Mouse (Mus musculus) myocyte (in vitro differentiated cells): ENCODE measurements at regions not wholly inside any gene's neighbourhood (a gene's known extent, or its start where the extent isn't known, plus 50 kb on each side); places are given as distances from the start of the nearest gene placed in this dataset.
"Not testable (repeated sequence)": the region's sequence is repeated elsewhere in the genome, so short reads cannot be mapped to it uniquely, and the experiment has no call there.

Experiments used
- H3K27me3 ChIP-seq: one replicate; pipeline ENCODE4 v1.6.1; 2011; ENCODE audit not compliant: control insufficient read depth, insufficient read depth, insufficient read length
- H3K36me3 ChIP-seq: one replicate; pipeline ENCODE4 v1.6.1; 2011; ENCODE audit not compliant: control insufficient read depth, insufficient read depth
- H3K4me2 ChIP-seq: one replicate; pipeline ENCODE4 v1.6.1; 2011; ENCODE audit warnings: low read depth, control low read depth
- H3K4me3 ChIP-seq: one replicate; pipeline ENCODE4 v1.5.1; 2011; ENCODE audit warnings: mild to moderate bottlenecking, control low read depth, moderate library complexity
- H3K79me2 ChIP-seq: one replicate; pipeline ENCODE4 v1.6.1; 2011; ENCODE audit not compliant: control insufficient read depth, insufficient read depth
- H3ac ChIP-seq: one replicate; pipeline ENCODE4 v1.6.1; 2011; ENCODE audit not compliant: control insufficient read depth, insufficient read length
- CEBPB ChIP-seq: IDR thresholded peaks from 2 replicates; pipeline ENCODE4 v1.6.1; 2011; ENCODE audit warnings: mild to moderate bottlenecking, moderate library complexity; ENCODE audit not compliant: poor library complexity, insufficient read depth, severe bottlenecking
- E2F4 ChIP-seq: IDR thresholded peaks from one replicate; pipeline ENCODE4 v1.6.1; 2011; ENCODE audit warnings: mild to moderate bottlenecking, control low read depth, moderate library complexity; ENCODE audit not compliant: insufficient read depth
- MAX ChIP-seq: IDR thresholded peaks from one replicate; pipeline ENCODE4 v1.6.1; 2011; ENCODE audit warnings: low read depth, mild to moderate bottlenecking, control low read depth
- MYOD1 ChIP-seq, 3 experiments: IDR thresholded peaks; one replicate each; pipeline ENCODE4 v1.6.1; 2011; ENCODE audit warnings: control low read depth in 2 of 3, low read depth in 2 of 3, mild to moderate bottlenecking in 2 of 3, moderate library complexity in 1 of 3; ENCODE audit not compliant: insufficient read length in 2 of 3, control insufficient read depth in 1 of 3
- MYOG ChIP-seq, 3 experiments: IDR thresholded peaks; one replicate each; pipeline ENCODE4 v1.6.1; 2011; ENCODE audit warnings: control low read depth in 2 of 3, low read depth in 2 of 3, mild to moderate bottlenecking in 2 of 3; ENCODE audit not compliant: insufficient read length in 2 of 3, control insufficient read depth in 1 of 3, insufficient read depth in 1 of 3
- POLR2A ChIP-seq: IDR thresholded peaks from one replicate; pipeline ENCODE4 v1.6.1; 2011; ENCODE audit warnings: low read depth, mild to moderate bottlenecking, control low read depth, moderate library complexity; ENCODE audit not compliant: insufficient read length
- POLR2AphosphoS2 ChIP-seq: IDR thresholded peaks from one replicate; pipeline ENCODE4 v1.6.1; 2011; ENCODE audit warnings: low read depth, control low read depth; ENCODE audit not compliant: insufficient read length
- REST ChIP-seq: IDR thresholded peaks from one replicate; pipeline ENCODE4 v1.6.1; 2011; ENCODE audit warnings: mild to moderate bottlenecking, control low read depth, moderate library complexity; ENCODE audit not compliant: insufficient read depth, insufficient read length
- SRF ChIP-seq: IDR thresholded peaks from one replicate; pipeline ENCODE4 v1.6.1; 2011; ENCODE audit warnings: low read depth; ENCODE audit not compliant: control insufficient read depth, insufficient read length
- TCF12 ChIP-seq: IDR thresholded peaks from one replicate; pipeline ENCODE4 v1.6.1; 2011; ENCODE audit warnings: mild to moderate bottlenecking, control low read depth; ENCODE audit not compliant: poor library complexity, insufficient read depth, severe bottlenecking
- TCF3 ChIP-seq: IDR thresholded peaks from one replicate; pipeline ENCODE4 v1.6.1; 2011; ENCODE audit warnings: low read depth, control low read depth; ENCODE audit not compliant: insufficient read length
- USF1 ChIP-seq: IDR thresholded peaks from one replicate; pipeline ENCODE4 v1.6.1; 2011; ENCODE audit warnings: low read depth, mild to moderate bottlenecking, control low read depth, moderate library complexity

DNA sequence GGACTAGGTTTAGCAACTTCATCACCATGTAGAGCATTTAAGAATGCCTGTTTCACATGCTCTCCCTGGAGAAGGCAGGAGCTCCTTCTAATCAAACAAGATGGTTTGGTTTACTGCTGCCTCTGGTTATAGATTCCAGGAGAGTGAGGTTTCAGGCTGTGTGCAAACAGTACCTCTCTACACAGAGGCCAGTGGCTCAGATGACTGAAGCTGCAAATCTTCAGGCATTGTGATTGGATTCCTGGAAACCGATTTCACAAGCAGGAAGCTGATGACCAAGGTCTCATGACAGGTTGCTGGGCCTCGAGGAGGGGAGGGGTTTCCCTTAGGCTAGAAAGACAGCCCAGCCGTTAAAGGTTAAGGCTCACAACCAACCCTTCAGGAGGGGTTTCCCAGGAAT lies 157.3 kb upstream of the Pkdcc start:
- TF ChIP-seq POLR2AphosphoS2 = no peak
- TF ChIP-seq TCF12 = no peak
- TF ChIP-seq SRF = no peak
- no peak for TF ChIP-seq MAX
- Histone ChIP-seq H3K36me3 (no peaks in the 10 kb centered on the region), H3K4me3 (no peak overlapping the region), H3K27me3 (no peaks in the 10 kb centered on the region), H3K79me2 (no peaks in the 10 kb centered on the region), H3ac (no peak overlapping the region), H3K4me2 (no peak overlapping the region)

DNA sequence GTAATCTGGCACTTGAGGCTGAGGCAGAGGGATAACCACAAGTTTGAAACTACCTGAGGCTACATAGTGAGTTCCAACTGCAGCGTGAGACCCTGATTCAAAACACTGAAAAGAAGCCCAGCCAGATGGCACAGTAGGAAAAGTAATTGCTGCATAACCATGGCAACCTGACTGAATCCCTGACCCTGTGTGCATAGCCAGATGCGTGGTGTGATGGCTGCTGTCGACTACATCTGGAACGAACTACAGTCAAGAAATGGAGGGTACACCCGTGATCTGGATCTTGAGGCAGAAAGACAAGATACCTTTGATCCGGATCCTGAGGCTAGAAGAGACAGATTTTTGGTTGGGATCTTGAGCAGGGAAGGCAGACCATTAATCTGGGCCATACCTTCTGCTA lies 153.2 kb upstream of the Pkdcc start:
- TF ChIP-seq POLR2A (no peak), TCF12 (no peak)
- Histone ChIP-seq H3K27me3 (no peaks in the 10 kb centered on the region), H3K4me2 (no peak overlapping the region), H3K79me2 (no peaks in the 10 kb centered on the region), H3ac (no peak overlapping the region), H3K36me3 (no peaks in the 10 kb centered on the region), H3K4me3 (no peak overlapping the region)

DNA sequence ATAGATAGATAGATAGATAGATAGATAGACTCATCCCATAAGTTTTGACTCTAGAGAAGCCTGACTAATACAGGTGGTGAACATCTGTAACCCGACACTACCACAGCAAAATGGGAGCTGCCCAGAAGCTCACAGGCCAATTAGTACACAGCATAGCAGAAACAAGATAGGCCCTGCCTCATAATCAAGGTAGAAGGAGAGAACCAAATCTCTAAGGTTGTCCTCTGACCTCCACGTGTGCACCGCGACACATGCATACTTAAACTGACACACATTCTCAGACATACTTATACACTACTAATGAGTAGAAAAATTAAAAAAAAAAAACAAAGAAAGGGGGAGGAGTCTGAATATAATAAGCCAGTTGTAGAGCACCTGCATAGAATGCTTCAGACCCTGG lies 151.2 kb upstream of the Pkdcc start:
- TF ChIP-seq SRF = no peak
- no peak for TF ChIP-seq REST
- no peak for TF ChIP-seq TCF12
- TF ChIP-seq E2F4 = no peak
- no peak for TF ChIP-seq POLR2A
- TF ChIP-seq USF1 = no peak
- no peak for TF ChIP-seq POLR2AphosphoS2
- TF ChIP-seq MAX = no peak
- TF ChIP-seq CEBPB = no peak
- TF ChIP-seq TCF3 = no peak
- no peak for TF ChIP-seq MYOG (IDR thresholded peaks at IDR 0.05; ENCODE audit: control insufficient read depth in 1 of 3, insufficient read depth in 1 of 3, insufficient read length in 2 of 3, low read depth in 2 of 3)
- Histone ChIP-seq H3K4me2 (no peak overlapping the region), H3K27me3 (no peaks in the 10 kb centered on the region), H3K36me3 (no peaks in the 10 kb centered on the region), H3K4me3 (no peak overlapping the region), H3K79me2 (no peaks in the 10 kb centered on the region), H3ac (no peak overlapping the region)

DNA sequence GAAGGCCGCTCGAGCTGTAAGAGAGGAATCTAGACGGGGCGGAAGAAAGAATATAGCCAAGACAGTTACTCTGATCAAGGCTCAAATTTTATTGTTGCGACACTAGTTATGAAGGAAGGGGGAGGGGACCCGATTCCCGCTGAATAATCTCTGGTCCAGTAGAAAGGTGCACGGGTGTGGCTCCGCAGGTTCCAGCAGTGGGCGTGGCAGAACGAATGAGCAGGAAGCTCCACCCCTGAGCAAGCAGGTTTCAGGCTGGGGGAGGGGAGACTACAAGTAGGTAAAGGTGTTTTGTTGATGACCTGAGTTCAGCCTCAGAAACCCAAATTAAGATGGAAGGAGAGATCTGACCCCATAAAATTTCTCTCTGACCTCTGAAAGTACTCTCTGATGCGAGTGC lies 150.7 kb upstream of the Pkdcc start:
- H3K4me2 ChIP-seq, H3K27me3 ChIP-seq, H3K79me2 ChIP-seq, H3ac ChIP-seq, H3K4me3 ChIP-seq, H3K36me3 ChIP-seq: not testable (repeated sequence)

DNA sequence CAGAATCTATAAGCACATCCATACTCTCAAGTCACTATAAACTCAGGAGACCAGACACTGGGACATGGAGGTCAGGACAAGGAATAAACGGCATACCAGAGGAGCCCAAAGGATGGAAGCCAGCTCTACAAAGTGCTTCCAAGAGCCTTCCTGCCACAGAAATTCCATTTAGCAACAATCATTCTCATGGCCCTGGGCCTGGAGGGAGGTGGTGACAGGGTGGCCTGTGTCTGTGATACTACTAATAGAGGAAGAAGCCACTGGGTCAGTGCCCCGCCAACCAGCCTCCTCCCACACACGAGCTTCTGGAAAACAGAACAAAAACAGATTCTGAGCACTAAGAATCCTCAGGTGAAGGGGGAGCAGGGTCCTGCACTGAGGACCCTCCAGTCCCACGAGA lies 145.8 kb upstream of the Pkdcc start:
- TF ChIP-seq SRF (no peak), POLR2AphosphoS2 (no peak), MYOG (IDR thresholded peaks at IDR 0.05; ENCODE audit: control insufficient read depth in 1 of 3, insufficient read depth in 1 of 3, insufficient read length in 2 of 3, low read depth in 2 of 3) (no peak), TCF3 (no peak), CEBPB (no peak), POLR2A (no peak)
- Histone ChIP-seq H3K79me2 (no peaks in the 10 kb centered on the region), H3K4me3 (no peak overlapping the region)

DNA sequence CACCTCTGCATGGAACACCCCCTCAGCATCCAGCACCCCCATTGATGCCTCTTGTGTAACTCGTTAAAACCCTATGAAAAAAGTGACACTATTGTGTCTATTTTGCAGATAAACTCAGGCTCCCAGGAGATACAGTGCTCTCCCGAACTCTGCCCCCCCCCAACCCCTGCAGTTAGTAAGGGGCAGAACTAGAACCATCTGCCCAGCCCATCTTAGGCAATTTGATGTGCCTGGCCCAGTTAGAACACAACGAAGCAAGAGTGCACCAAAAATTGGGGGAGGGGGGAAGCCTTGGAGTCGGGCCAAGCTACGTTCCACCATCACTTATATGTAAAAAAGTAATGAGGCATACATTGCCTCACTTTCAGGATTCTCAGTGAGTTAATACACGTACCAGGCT lies 143.3 kb upstream of the Pkdcc start:
- Histone ChIP-seq H3K79me2 (no peaks in the 10 kb centered on the region), H3K4me2 (no peak overlapping the region), H3ac (no peak overlapping the region), H3K36me3 (no peaks in the 10 kb centered on the region), H3K4me3 (no peak overlapping the region), H3K27me3 (no peaks in the 10 kb centered on the region)
- TF ChIP-seq POLR2A (no peak), REST (no peak), E2F4 (no peak), USF1 (no peak), MYOG (IDR thresholded peaks at IDR 0.05; ENCODE audit: control insufficient read depth in 1 of 3, insufficient read depth in 1 of 3, insufficient read length in 2 of 3, low read depth in 2 of 3) (no peak), TCF3 (no peak), POLR2AphosphoS2 (no peak), CEBPB (no peak), MYOD1 (IDR thresholded peaks at IDR 0.05; ENCODE audit: control insufficient read depth in 1 of 3, insufficient read length in 2 of 3, low read depth in 2 of 3) (no peak), SRF (no peak), MAX (no peak), TCF12 (no peak)

More for the DNA sequence above, 145.8 kb upstream of the Pkdcc start:
- Histone ChIP-seq H3K4me2 (no peak overlapping the region), H3K36me3 (no peaks in the 10 kb centered on the region), H3K27me3 (no peaks in the 10 kb centered on the region), H3ac (no peak overlapping the region)
